Mouse (Mus musculus): ENCODE data around the gene Cabp2. TPM values are rescaled to one million over a fixed set of nuclear protein-coding genes. Genes with fewer than 3 reads are reported as not detected.
"Not testable (repeated sequence)": the region's sequence is repeated elsewhere in the genome, so short reads cannot be mapped to it uniquely, and the experiment has no call there.

The Cabp2 gene
- polyA plus RNA-seq, 1 experiment from 2014 or later = not detected

GRCm38 (mm10) chr19:4056727-4057126, 24.7 kb upstream of the Cabp2 start:
- H3K4me2 ChIP-seq = no peak overlapping the region
- 0 out of 2 replicates have a peak overlapping the region, but pooled peaks have one; percentile 16 for H3K27ac ChIP-seq
- H3K4me3 ChIP-seq = no peak overlapping the region
- H3K9ac ChIP-seq = no peak overlapping the region
- H3K9me3 ChIP-seq (replicated peaks) = no peaks in the 10 kb centered on the region
- 41% methylated on average over 4 of the region's 4 CpGs for WGBS
- no peaks in the 10 kb centered on the region for H3K36me3 ChIP-seq
- 0 out of 2 replicates have a peak, but pooled peaks have one; percentile 33 for ATAC-seq (replicated peaks; ENCODE audit: insufficient number of reproducible peaks, insufficient read depth, low FRiP score, low read depth)
- H3K4me1 ChIP-seq (replicated peaks) = peaks cover 21% of the 10 kb centered on the region
- no peaks in the 10 kb centered on the region for H3K27me3 ChIP-seq

GRCm38 (mm10) chr19:4057389-4057788, 24.0 kb upstream of the Cabp2 start:
- no peak overlapping the region for H3K4me2 ChIP-seq
- H3K4me1 ChIP-seq (replicated peaks) = peaks cover 21% of the 10 kb centered on the region
- no peaks in the 10 kb centered on the region for H3K36me3 ChIP-seq
- WGBS = 84% methylated on average over 13 of the region's 13 CpGs
- no peaks in the 10 kb centered on the region for H3K9me3 ChIP-seq (replicated peaks)
- no peak overlapping the region for H3K27ac ChIP-seq
- no peak overlapping the region for H3K9ac ChIP-seq
- no peaks in the 10 kb centered on the region for H3K27me3 ChIP-seq
- no peak for ATAC-seq (replicated peaks; ENCODE audit: insufficient number of reproducible peaks, insufficient read depth, low FRiP score, low read depth)
- H3K4me3 ChIP-seq = no peak overlapping the region

- Histone ChIP-seq H3K4me2 (no peak overlapping the region), H3K27me3 (no peaks in the 10 kb centered on the region), H3K4me1 (replicated peaks) (peaks cover 21% of the 10 kb centered on the region), H3K4me3 (no peak overlapping the region), H3K27ac (no peak overlapping the region), H3K9ac (no peak overlapping the region), H3K9me3 (replicated peaks) (no peaks in the 10 kb centered on the region), H3K36me3 (no peaks in the 10 kb centered on the region)
- 89% methylated on average over 7 of the region's 7 CpGs for WGBS
- no peak for ATAC-seq (replicated peaks; ENCODE audit: insufficient number of reproducible peaks, insufficient read depth, low FRiP score, low read depth)
Measured at GRCm38 (mm10) chr19:4057962-4058361, 23.4 kb upstream of the Cabp2 start.

- WGBS = 92% methylated on average over 5 of the region's 5 CpGs
- Histone ChIP-seq H3K27ac (no peak overlapping the region), H3K4me3 (no peak overlapping the region), H3K9me3 (replicated peaks) (no peaks in the 10 kb centered on the region), H3K4me1 (replicated peaks) (peaks cover 21% of the 10 kb centered on the region), H3K4me2 (no peak overlapping the region), H3K36me3 (no peaks in the 10 kb centered on the region), H3K27me3 (no peaks in the 10 kb centered on the region), H3K9ac (no peak overlapping the region)
- no peak for ATAC-seq (replicated peaks; ENCODE audit: insufficient number of reproducible peaks, insufficient read depth, low FRiP score, low read depth)
Measured at GRCm38 (mm10) chr19:4058581-4058980, 22.8 kb upstream of the Cabp2 start.

- H3K9me3 ChIP-seq (replicated peaks) = no peaks in the 10 kb centered on the region
- no peak for ATAC-seq (replicated peaks; ENCODE audit: insufficient number of reproducible peaks, insufficient read depth, low FRiP score, low read depth)
- no peak within 1 kb of the TSS for H3K4me2 ChIP-seq
- no peaks in the 10 kb centered on the region for H3K36me3 ChIP-seq
- H3K4me1 ChIP-seq (replicated peaks) = peaks cover 21% of the 10 kb centered on the region
- H3K4me3 ChIP-seq = no peak within 1 kb of the TSS
- no peaks in the 10 kb centered on the region for H3K27me3 ChIP-seq
- H3K27ac ChIP-seq = no peak within 1 kb of the TSS
- no peak within 1 kb of the TSS for H3K9ac ChIP-seq
- WGBS = 69% methylated on average over 15 of the region's 15 CpGs
Measured at GRCm38 (mm10) chr19:4059069-4059740, 22.2 kb upstream of the Cabp2 start, which contains the start of gene Gstp3. Gstp3 (minus strand) TSS chr19:4059569.

GRCm38 (mm10) chr19:4060044-4060898, 21.1 kb upstream of the Cabp2 start:
- H3K4me2 ChIP-seq; H3K27me3 ChIP-seq; ATAC-seq (replicated peaks; ENCODE audit: insufficient number of reproducible peaks, insufficient read depth, low FRiP score, low read depth); H3K4me3 ChIP-seq; H3K9me3 ChIP-seq (replicated peaks); H3K27ac ChIP-seq; H3K36me3 ChIP-seq; H3K9ac ChIP-seq: not testable (repeated sequence)
- H3K4me1 ChIP-seq (replicated peaks) = peaks cover 21% of the 10 kb centered on the region
- WGBS = 88% methylated on average over 8 of the region's 8 CpGs

- no peak overlapping the region for H3K9ac ChIP-seq
- H3K9me3 ChIP-seq (replicated peaks) = no peaks in the 10 kb centered on the region
- peaks cover 14% of the 10 kb centered on the region for H3K4me1 ChIP-seq (replicated peaks)
- H3K4me3 ChIP-seq = no peak overlapping the region
- H3K27ac ChIP-seq = no peak overlapping the region
- WGBS = 80% methylated on average over 6 of the region's 6 CpGs
- no peaks in the 10 kb centered on the region for H3K27me3 ChIP-seq
- no peak overlapping the region for H3K4me2 ChIP-seq
- H3K36me3 ChIP-seq = no peaks in the 10 kb centered on the region
- ATAC-seq (replicated peaks; ENCODE audit: insufficient number of reproducible peaks, insufficient read depth, low FRiP score, low read depth) = no peak
Measured at GRCm38 (mm10) chr19:4060899-4061465, 20.4 kb upstream of the Cabp2 start.

- H3K4me3 ChIP-seq; H3K27me3 ChIP-seq; H3K4me2 ChIP-seq; H3K9me3 ChIP-seq (replicated peaks); H3K36me3 ChIP-seq; H3K9ac ChIP-seq; H3K4me1 ChIP-seq (replicated peaks); ATAC-seq (replicated peaks; ENCODE audit: insufficient number of reproducible peaks, insufficient read depth, low FRiP score, low read depth): not testable (repeated sequence)
- H3K27ac ChIP-seq = peak overlapping the region; percentile 70
- WGBS = 34% methylated on average over 4 of the region's 4 CpGs
Measured at GRCm38 (mm10) chr19:4063357-4063756, 18.0 kb upstream of the Cabp2 start.

GRCm38 (mm10) chr19:4064501-4064900, 16.9 kb upstream of the Cabp2 start:
- peak overlapping the region; percentile 48 for H3K4me2 ChIP-seq
- ATAC-seq (replicated peaks; ENCODE audit: insufficient number of reproducible peaks, insufficient read depth, low FRiP score, low read depth); H3K9me3 ChIP-seq (replicated peaks); H3K27me3 ChIP-seq; H3K4me3 ChIP-seq; H3K9ac ChIP-seq; H3K4me1 ChIP-seq (replicated peaks); H3K36me3 ChIP-seq: not testable (repeated sequence)
- H3K27ac ChIP-seq = peak overlapping the region; percentile 70; the same call in 1 of the 2 replicates
- 3% methylated on average over 4 of the region's 11 CpGs for WGBS

- ATAC-seq (replicated peaks; ENCODE audit: insufficient number of reproducible peaks, insufficient read depth, low FRiP score, low read depth) = no peak
- Histone ChIP-seq H3K4me3 (no peak overlapping the region), H3K27me3 (no peaks in the 10 kb centered on the region), H3K4me2 (no peak overlapping the region), H3K9me3 (replicated peaks) (no peaks in the 10 kb centered on the region), H3K9ac (no peak overlapping the region), H3K27ac (no peak overlapping the region), H3K36me3 (no peaks in the 10 kb centered on the region), H3K4me1 (replicated peaks) (no peaks in the 10 kb centered on the region)
- WGBS = 74% methylated on average over 6 of the region's 6 CpGs
Measured at GRCm38 (mm10) chr19:4066280-4066679, 15.1 kb upstream of the Cabp2 start.

- H3K27ac ChIP-seq = no peak overlapping the region
- no peak overlapping the region for H3K4me3 ChIP-seq
- no peaks in the 10 kb centered on the region for H3K36me3 ChIP-seq
- no peak overlapping the region for H3K9ac ChIP-seq
- H3K9me3 ChIP-seq (replicated peaks) = no peaks in the 10 kb centered on the region
- no peak overlapping the region for H3K4me2 ChIP-seq
- H3K27me3 ChIP-seq = no peaks in the 10 kb centered on the region
- no peak for ATAC-seq (replicated peaks; ENCODE audit: insufficient number of reproducible peaks, insufficient read depth, low FRiP score, low read depth)
- H3K4me1 ChIP-seq (replicated peaks) = no peaks in the 10 kb centered on the region
Measured at GRCm38 (mm10) chr19:4066877-4067276, 14.5 kb upstream of the Cabp2 start.
